Mouse (Mus musculus) bone marrow, adult 2 months (tissue): ENCODE measurements around the gene Cacng2. TPM values are rescaled to one million over a fixed set of nuclear protein-coding genes. Genes with fewer than 3 reads are reported as not detected.
"Not testable (repeated sequence)": the region's sequence is repeated elsewhere in the genome, so short reads cannot be mapped to it uniquely, and the experiment has no call there.

Experiments
- H3K27ac ChIP-seq: fragments of 200-500 bp; 2 replicates; pipeline ENCODE4 v1.5.1; 2012; ENCODE audit warnings: low read depth, mild to moderate bottlenecking, control low read depth, inconsistent platforms, low read length; ENCODE audit not compliant: control insufficient read depth, poor library complexity, insufficient read depth
- H3K4me1 ChIP-seq: fragments of 200-500 bp; 2 replicates; pipeline ENCODE4 v1.6.1; 2011; ENCODE audit warnings: low read length; ENCODE audit not compliant: control insufficient read depth, insufficient read depth
- H3K4me3 ChIP-seq: fragments of 200-500 bp; replicated peaks from 2 replicates; pipeline ENCODE3; 2011; ENCODE audit warnings: mild to moderate bottlenecking, low read depth, low read length, control low read depth; ENCODE audit not compliant: control insufficient read depth
- CTCF ChIP-seq: fragments of 200-500 bp; IDR thresholded peaks from 2 replicates; pipeline ENCODE4 v1.5.1; 2011; ENCODE audit warnings: low read length, control low read depth; ENCODE audit not compliant: control insufficient read depth, insufficient read depth
- POLR2A ChIP-seq: fragments of 200-500 bp; IDR thresholded peaks from 2 replicates; pipeline ENCODE4 v1.6.1; 2011; ENCODE audit warnings: low read depth, mild to moderate bottlenecking, control low read depth, low read length, borderline replicate concordance; ENCODE audit not compliant: control insufficient read depth
- WGBS: fragments of 180-500 bp; shearing (Covaris S2); methylation state at CpG from one replicate; pipeline ENCODE4 v1.1.7; 2018; 5-methylcytosine and 5-hydroxymethylcytosine counted together
- polyA plus RNA-seq: library from polyadenylated mRNA; stranded (reverse); fragments of >200 nt; gene quantifications from 2 replicates; pipeline ENCODE4 v1.2.4, GENCODE M21; 2011; ENCODE audit warnings: low replicate concordance; ENCODE audit not compliant: missing spikeins, insufficient read depth, insufficient read length

Gene Cacng2
- polyA plus RNA-seq, 1 experiment, result 0.27 TPM

GRCm38 (mm10) chr15:78026521-78026920, 93.3 kb downstream of the Cacng2 start:
- no peaks in the 10 kb centered on the region for H3K4me1 ChIP-seq
- TF ChIP-seq CTCF (no peak), POLR2A (no peak)
- H3K4me3 ChIP-seq, result no peak overlapping the region
- WGBS, result 79% methylated on average over 6 of the region's 6 CpGs
- H3K27ac ChIP-seq, result no peak overlapping the region

GRCm38 (mm10) chr15:78024211-78024610, 95.6 kb downstream of the Cacng2 start:
- TF ChIP-seq CTCF (no peak), POLR2A (no peak)
- Histone ChIP-seq H3K27ac (no peak overlapping the region), H3K4me1 (no peaks in the 10 kb centered on the region), H3K4me3 (no peak overlapping the region)
- 64% methylated on average over 4 of the region's 4 CpGs for WGBS

- TF ChIP-seq CTCF, result no peak
- TF ChIP-seq POLR2A, result no peak
- WGBS, result 84% methylated on average over 1 of the region's 1 CpGs
- Histone ChIP-seq H3K27ac (no peak overlapping the region), H3K4me1 (no peaks in the 10 kb centered on the region), H3K4me3 (no peak overlapping the region)
These were observed 105.8 kb downstream of the Cacng2 start for GRCm38 (mm10) chr15:78014046-78014445.

GRCm38 (mm10) chr15:78008206-78008605, 111.6 kb downstream of the Cacng2 start:
- WGBS, result 82% methylated on average over 8 of the region's 8 CpGs
- H3K4me3 ChIP-seq, H3K4me1 ChIP-seq, H3K27ac ChIP-seq: not testable (repeated sequence)

GRCm38 (mm10) chr15:78003929-78004328, 115.9 kb downstream of the Cacng2 start:
- Histone ChIP-seq H3K27ac (no peak overlapping the region), H3K4me1 (no peaks in the 10 kb centered on the region), H3K4me3 (no peak overlapping the region)
- TF ChIP-seq CTCF (no peak), POLR2A (no peak)
- WGBS, result 35% methylated on average over 9 of the region's 9 CpGs

- Histone ChIP-seq H3K4me1 (no peaks in the 10 kb centered on the region), H3K4me3 (no peak overlapping the region), H3K27ac (no peak overlapping the region)
- WGBS, result 40% methylated on average over 5 of the region's 5 CpGs
- TF ChIP-seq CTCF (no peak), POLR2A (no peak)
These were observed 118.4 kb downstream of the Cacng2 start for GRCm38 (mm10) chr15:78001400-78001799.

GRCm38 (mm10) chr15:77988541-77988940, 131.3 kb downstream of the Cacng2 start:
- 63% methylated on average over 5 of the region's 5 CpGs for WGBS
- TF ChIP-seq CTCF (no peak), POLR2A (no peak)
- Histone ChIP-seq H3K27ac (no peak overlapping the region), H3K4me1 (no peaks in the 10 kb centered on the region), H3K4me3 (no peak overlapping the region)

GRCm38 (mm10) chr15:77983391-77983790, 136.4 kb downstream of the Cacng2 start:
- TF ChIP-seq POLR2A (no peak), CTCF (no peak)
- no peak overlapping the region for H3K27ac ChIP-seq
- H3K4me3 ChIP-seq, result no peak overlapping the region
- WGBS, result 21% methylated on average over 3 of the region's 3 CpGs
- no peaks in the 10 kb centered on the region for H3K4me1 ChIP-seq

- Histone ChIP-seq H3K4me3 (no peak overlapping the region), H3K27ac (no peak overlapping the region), H3K4me1 (peaks cover under 1% of the 10 kb centered on the region; the same call in 1 of the 2 replicates)
- WGBS, result 30% methylated on average over 18 of the region's 18 CpGs
- TF ChIP-seq POLR2A (no peak), CTCF (peak; percentile 65)
These were observed 137.5 kb downstream of the Cacng2 start for GRCm38 (mm10) chr15:77982195-77982939.
